Mouse (Mus musculus): ENCODE measurements at regions not wholly inside any gene's neighbourhood (a gene's known extent, or its start where the extent isn't known, plus 50 kb on each side); places are given as distances from the start of the nearest gene placed in this dataset.

DNA sequence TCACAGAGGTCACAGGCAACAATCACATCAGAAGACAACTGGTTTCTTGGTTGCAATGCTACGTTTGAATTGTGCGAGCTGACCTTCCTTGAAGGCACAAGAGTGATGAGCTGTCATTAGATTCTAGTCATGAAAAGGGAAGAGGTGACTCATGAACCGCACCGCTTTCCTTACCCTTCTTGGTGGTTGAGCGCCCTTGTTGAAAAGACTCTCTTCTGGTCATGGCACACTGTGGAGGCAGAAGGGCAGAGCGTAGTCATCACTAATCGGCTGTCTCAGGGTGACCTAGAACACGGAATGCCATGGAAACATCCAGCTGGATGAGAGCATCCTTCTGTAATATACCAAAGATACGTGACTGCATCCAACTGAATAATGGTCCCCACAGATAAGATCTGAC lies 121.8 kb upstream of the Klf14 start:
- intact Hi-C loops (cut with DNase I): no loop called here
- no peak for DNase-seq

- intact Hi-C loops (cut with DNase I): no loop called here
- DNase-seq: no peak
Measured at GRCm38 (mm10) chr6:31081238-31081637, 122.4 kb upstream of the Klf14 start.

DNA sequence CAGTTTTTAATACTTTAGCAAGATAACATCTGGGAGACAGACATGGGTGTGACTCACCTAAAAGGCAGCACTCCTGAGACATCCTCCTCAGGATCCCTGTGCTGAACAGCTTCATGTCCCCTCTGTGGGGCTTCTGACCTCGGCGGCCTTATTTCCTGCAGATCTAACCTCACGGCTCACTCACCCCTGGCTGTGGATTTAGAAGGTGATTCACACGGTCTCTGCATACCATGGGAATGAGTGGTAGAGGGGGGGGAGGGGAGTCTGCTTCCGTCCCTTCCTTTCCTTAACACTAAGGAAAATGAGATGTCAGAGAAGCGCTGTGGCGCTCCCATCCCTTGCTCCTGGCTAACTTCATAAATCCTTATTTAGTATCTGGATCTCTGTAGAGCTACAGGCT lies 123.1 kb upstream of the Klf14 start:
- intact Hi-C loops (cut with DNase I): no loop called here
- no peak for DNase-seq

- intact Hi-C loops (cut with DNase I): no loop called here
Measured at GRCm38 (mm10) chr6:31082613-31083470, 124.0 kb upstream of the Klf14 start.

GRCm38 (mm10) chr6:31083701-31084100 lies 124.8 kb upstream of the Klf14 start:
- DNase-seq: no peak
- intact Hi-C loops (cut with DNase I): no loop called here

More at GRCm38 (mm10) chr6:31082613-31083470, 124.0 kb upstream of the Klf14 start:
- DNase-seq: peak in 1 of 2 experiments; percentile 60

GRCm38 (mm10) chr6:31085063-31085759 lies 126.3 kb upstream of the Klf14 start:
- intact Hi-C loops (cut with DNase I): no loop called here
- DNase-seq: no peak

DNA sequence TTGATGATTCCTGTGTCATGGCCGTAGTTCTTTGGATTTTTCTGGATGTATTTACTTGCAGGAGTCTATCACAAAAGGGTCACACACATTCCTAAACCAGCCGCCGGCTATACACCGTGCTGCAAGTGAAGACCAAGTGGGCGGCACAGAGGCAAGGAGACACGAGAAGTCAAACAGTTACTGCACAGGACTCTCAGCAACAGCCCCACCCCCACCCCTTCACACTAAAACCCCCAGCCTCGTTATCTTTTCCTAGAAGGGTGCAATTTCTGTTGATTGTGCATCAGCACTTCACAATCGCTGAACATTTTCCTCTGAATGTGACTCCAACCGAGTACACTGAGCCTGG lies 126.9 kb upstream of the Klf14 start:
- intact Hi-C loops (cut with DNase I): no loop called here
- DNase-seq: no peak

GRCm38 (mm10) chr6:31086283-31086682 lies 127.4 kb upstream of the Klf14 start:
- no peak for DNase-seq
- intact Hi-C loops (cut with DNase I): no loop called here

GRCm38 (mm10) chr6:31086798-31087360 lies 128.0 kb upstream of the Klf14 start:
- intact Hi-C loops (cut with DNase I): no loop called here
- no peak for DNase-seq

DNA sequence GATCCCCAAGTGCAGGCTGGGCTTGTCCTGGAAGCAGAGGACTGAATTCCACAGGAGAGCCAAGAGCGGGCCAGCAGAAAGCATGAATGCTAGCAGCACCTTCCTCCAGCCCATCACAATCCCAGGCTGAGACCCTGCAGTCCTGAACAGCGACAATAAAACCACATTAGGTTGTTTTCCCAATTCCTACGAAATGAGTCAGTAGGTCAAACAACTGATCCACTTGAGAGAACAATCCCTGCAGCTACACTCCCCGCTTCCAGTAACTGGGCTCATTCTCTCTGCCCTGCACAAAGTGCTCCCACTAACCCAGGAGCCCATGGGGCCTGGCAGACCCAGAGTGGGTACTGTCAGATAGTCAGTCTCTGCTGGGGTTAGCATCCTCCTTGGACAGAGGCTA lies 128.6 kb upstream of the Klf14 start:
- intact Hi-C loops (cut with DNase I): no loop called here
- no peak for DNase-seq

DNA sequence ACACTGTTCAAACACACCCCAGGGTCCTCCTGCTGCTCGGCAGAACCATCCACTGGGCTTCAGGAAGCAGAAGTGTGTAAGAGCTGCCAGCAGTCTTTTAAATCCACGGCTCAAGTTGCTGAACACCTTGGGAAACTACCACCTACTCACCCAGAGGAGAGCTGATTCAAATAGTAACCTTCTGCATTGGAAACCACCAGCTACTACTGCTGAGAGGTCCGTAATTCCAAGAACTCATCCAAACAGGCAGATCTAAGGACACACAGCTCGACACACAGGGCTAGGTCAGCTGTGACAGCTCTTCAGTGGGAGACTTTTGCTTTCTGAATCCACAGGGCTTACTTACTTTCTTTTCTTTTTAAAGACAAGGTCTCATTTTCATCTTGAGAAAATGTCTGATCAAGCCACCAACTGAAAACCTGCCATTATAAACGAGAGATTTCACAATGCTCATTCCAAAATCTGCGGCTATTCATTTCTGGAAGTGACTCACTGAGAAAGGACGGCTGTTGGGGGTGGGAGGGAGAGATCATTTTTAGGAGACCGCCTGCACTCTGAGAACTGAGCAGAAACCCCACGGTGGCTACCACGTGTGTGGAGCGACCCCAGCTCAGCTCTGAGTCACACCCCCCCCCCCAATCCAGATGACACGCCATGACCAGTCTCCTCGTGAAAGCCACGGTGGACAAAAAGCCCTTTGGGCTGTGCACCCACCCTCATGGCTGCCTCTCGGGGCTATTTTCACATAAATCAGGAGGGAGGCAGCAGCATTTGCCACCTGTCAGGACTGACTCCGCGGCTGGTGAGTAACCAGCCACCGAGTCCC lies 129.5 kb upstream of the Klf14 start:
- no peak for DNase-seq
- intact Hi-C loops (cut with DNase I): no loop called here

DNA sequence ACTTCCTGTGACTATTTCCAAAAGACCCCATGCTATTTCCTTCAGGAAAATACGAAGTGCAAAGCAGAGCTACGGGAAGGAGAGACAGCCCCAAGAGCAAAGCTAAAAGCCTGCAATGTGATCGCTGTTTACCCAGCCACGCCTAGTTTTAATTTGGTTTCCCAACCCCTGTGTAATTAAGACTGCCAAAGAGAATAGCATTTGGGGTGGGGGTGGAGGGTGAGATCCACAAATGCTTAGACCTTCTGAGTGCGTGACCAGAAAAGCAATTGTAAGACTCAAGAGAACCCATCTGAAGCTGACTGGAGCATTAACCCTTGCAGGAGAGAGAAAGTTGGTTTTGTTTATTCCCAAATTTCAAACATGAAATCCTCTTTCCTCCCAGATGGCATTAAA lies 130.1 kb upstream of the Klf14 start:
- intact Hi-C loops (cut with DNase I): no loop called here
- DNase-seq: no peak

- intact Hi-C loops (cut with DNase I): no loop called here
Measured at GRCm38 (mm10) chr6:31090288-31090687, 131.4 kb upstream of the Klf14 start.

GRCm38 (mm10) chr6:31090791-31091190 lies 131.9 kb upstream of the Klf14 start:
- no peak for DNase-seq
- intact Hi-C loops (cut with DNase I): no loop called here

More at GRCm38 (mm10) chr6:31090288-31090687, 131.4 kb upstream of the Klf14 start:
- no peak for DNase-seq

DNA sequence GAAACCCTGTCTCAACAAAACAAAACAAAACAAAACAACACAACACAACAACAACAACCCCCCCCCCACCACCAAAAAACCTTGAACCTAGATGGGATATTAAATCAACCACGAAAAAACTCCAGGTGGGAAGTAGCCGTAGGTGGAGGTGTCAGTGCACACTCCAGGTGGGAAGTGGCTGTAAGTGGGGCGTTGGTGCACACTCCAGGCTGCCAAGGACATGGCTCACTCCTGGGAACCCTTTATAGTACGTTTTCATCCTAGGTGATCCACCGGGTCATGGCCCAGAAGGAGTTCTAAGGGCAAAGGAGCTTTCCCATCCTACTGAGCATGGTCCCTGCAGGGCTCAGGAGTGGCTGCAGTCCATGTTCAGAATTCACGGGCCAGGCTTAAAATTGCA lies 133.4 kb upstream of the Klf14 start:
- DNase-seq: no peak
- intact Hi-C loops (cut with DNase I): no loop called here

GRCm38 (mm10) chr6:31092760-31093159 lies 133.9 kb upstream of the Klf14 start:
- intact Hi-C loops (cut with DNase I): no loop called here
- DNase-seq: no peak

GRCm38 (mm10) chr6:31095943-31096714 lies 137.3 kb upstream of the Klf14 start:
- intact Hi-C loops (cut with DNase I): no loop called here
- DNase-seq: peak in 1 of 2 experiments; percentile 51

DNA sequence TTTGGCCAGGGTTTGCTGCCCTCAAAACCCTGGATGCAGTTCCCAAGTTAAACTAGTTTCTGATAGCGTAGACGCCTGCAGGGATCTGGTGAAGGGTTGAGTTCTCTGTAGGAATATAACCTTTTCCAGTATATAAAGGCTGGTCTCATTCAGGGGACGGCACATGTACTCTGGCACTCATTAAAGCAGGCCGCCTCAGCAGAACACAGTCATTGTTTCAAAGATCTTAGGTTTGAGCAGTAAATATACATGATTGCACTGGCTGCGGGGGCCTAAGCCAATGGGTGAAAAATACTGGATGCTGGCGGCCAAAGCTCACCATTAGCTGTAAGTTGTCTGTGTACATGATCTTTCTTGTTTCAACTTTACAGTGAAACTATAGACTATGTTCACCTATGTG lies 137.9 kb upstream of the Klf14 start:
- DNase-seq: no peak
- intact Hi-C loops (cut with DNase I): no loop called here

GRCm38 (mm10) chr6:31097254-31097653 lies 138.4 kb upstream of the Klf14 start:
- no peak for DNase-seq
- intact Hi-C loops (cut with DNase I): no loop called here

- intact Hi-C loops (cut with DNase I): no loop called here
- DNase-seq: no peak
Measured at GRCm38 (mm10) chr6:31098106-31098505, 139.2 kb upstream of the Klf14 start.

All from heart, postnatal 14 days (tissue).